Mouse (Mus musculus) T-helper 17 cell (primary cell): ENCODE results near the gene Slc9a9.

Experiments used
- in situ Hi-C, 2 experiments: fragments of 300-600 bp; cut with MboI, MseI; formaldehyde crosslinking; loops; 1 replicate in 1 of 2; 2 replicates in 1 of 2; pipeline ENCODE4 v1.15.1; 2025; ENCODE audit warnings: high pct_unique_total_duplicates in 2 of 2

The Slc9a9 gene

GRCm38 (mm10) chr9:95263867-95264509 lies 594.3 kb downstream of the Slc9a9 start:
- in situ Hi-C loops = no loop called here

- in situ Hi-C loops = loop anchor here (5.0 kb wide), 2 partner anchors 86 to 126 kb away; no protein-coding TSS in a partner anchor
These were observed 596.5 kb downstream of the Slc9a9 start for GRCm38 (mm10) chr9:95266179-95266578.

DNA sequence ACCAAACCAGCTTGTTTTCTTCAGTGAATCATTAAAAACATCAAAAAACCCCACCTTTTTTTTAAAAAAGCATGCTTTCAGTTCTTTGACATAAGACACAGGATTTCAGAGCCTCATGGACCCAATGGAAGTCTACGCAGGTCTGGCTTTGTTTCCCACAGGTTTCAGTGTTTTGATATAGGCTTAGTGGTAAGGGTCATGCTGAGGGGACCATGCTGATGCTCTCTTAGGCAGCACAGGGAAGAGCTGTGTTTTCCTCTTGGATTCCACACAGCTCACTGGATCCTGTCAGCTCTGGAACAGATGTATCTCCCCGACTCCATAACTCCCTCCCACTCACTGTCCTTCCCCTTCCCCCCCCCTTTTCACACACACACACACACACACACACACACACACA lies 597.2 kb downstream of the Slc9a9 start:
- in situ Hi-C loops = loop anchor here (5.0 kb wide), 2 partner anchors 85 to 125 kb away; no protein-coding TSS in a partner anchor

GRCm38 (mm10) chr9:95279590-95280344 lies 610.1 kb downstream of the Slc9a9 start:
- in situ Hi-C loops = loop anchor here (5.0 kb wide), 3 partner anchors 43 to 128 kb away; partner anchors contain the start of gene Chst2 (in 1 of the 2)
